Mouse (Mus musculus): ENCODE results near the gene Sorcs3.

The Sorcs3 gene

DNA sequence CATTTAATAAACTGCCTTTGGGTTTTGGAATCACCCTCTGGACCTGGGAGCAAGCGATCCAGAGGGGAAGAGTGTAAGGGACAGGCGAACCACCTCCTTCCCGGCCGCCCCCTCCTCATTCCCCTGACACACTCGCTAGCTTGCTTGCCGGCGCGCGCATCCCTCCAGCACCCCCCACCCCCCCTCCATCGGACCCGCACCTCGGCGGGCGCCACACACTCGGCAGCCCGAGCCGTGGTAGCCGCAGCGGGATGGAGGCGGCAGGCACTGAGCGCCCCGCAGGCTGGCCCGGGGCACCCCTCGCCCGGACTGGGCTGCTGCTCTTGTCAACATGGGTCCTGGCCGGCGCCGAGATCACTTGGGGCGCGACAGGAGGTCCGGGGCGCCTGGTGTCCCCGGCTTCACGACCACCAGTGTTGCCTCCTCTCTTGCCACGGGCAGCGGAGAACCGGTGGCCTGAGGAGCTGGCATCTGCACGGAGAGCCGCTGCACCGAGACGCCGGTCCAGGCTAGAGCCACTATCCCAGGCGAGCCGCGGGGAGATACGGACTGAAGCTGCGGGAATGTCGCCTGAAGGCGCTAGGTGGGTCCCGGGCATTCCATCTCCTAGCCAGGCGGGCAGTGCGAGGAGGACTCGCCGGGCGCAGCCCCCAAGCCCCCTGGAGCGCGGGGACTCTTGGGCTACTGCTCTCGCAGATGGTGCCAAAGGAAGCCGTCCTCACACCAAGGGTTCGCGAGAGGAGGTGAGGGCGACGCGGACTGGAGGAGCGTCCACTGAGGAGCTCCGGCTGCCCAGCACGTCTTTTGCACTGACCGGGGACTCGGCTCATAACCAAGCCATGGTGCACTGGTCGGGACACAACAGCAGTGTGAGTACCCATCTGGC lies at the start of gene Sorcs3:
Sorcs3 (plus strand) TSS at position 97 of the 886 bp plus-strand sequence.
- DNase-seq (ENCODE audit: low read depth, low spot score) = peak; percentile 5

DNA sequence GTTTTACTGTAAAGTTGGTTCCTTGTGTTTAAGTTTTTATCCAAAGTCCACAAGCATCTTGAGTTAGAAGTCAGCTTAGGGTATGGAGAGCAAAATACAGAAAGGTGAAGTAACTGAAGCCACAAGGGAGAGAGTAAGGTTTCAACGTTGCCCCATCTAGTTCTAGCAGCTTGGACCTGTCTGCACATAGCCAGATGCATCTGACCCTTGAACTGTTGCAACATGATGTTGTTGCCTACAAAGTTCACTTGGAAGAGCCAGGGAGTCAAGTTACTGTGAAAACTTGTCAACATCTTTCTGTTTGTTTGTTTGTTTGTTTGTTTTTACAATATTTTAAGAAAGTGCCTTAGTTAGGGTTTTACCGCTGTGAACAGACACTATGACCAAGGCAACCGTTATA lies 40.5 kb upstream of the Sorcs3 start:
- DNase-seq (ENCODE audit: low read depth, low spot score) = no peak

- DNase-seq (ENCODE audit: low read depth, low spot score) = no peak
These were observed 38.7 kb upstream of the Sorcs3 start for GRCm38 (mm10) chr19:48167110-48167509.

- peak; percentile 22 for DNase-seq (ENCODE audit: low read depth, low spot score)
These were observed 37.5 kb upstream of the Sorcs3 start for GRCm38 (mm10) chr19:48168284-48168683.

GRCm38 (mm10) chr19:48174717-48175116 lies 31.1 kb upstream of the Sorcs3 start:
- peak; percentile 13 for DNase-seq (ENCODE audit: low read depth, low spot score)

DNA sequence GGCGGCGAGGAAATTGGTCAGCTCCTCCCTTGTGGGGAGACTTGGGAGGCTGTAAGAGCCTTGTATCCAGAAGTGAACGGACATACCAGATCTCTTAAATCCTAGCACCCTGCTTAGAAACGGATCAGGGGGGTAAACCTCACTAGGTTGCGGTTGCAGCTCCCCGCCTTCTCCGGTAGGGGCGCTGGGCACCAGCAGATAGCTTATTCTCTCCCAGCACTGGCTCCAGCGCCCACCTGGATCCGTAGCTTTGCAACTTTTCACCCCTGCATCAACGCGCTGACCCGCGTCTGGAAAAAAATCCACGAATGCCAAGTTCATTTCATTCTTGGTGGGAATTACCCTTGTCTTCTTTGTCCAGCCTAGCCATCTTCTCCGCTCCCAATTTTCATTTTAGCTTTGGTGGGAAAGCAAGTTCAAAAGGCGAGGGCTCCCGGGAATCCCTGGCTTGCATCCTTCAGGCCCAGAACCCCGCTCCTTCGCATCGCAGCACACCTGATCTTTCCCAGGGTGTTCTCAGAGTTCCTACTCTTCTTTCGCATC lies 1.8 kb upstream of the Sorcs3 start:
- peak; percentile 72 for DNase-seq (ENCODE audit: low read depth, low spot score)

DNA sequence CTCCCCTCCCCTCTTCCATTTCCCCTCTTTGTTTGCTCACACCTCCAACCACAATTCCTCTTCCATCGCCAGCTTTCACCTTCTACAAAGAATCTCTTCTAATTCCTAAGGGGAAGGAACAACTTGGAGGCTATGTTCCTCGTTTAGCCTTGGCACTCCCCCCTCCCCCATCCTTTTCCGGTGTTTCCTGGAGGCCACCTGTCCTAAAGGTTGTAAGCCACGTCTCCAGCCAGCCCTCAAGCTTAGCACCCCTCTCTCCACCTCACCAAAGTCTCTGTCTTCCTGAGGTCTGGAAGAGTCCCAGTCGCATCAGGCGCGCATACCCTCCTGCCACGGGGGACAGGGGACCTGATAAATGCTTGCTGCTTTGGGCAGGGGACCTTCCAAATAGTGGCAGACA lies 1.3 kb upstream of the Sorcs3 start:
- DNase-seq (ENCODE audit: low read depth, low spot score) = no peak

- peak; percentile 21 for DNase-seq (ENCODE audit: low read depth, low spot score)
These were observed 698 bp upstream of the Sorcs3 start for GRCm38 (mm10) chr19:48204892-48205761.

GRCm38 (mm10) chr19:48206861-48207730 lies 1.3 kb downstream of the Sorcs3 start:
- DNase-seq (ENCODE audit: low read depth, low spot score) = no peak

- DNase-seq (ENCODE audit: low read depth, low spot score) = peak; percentile 5
These were observed 2.0 kb downstream of the Sorcs3 start for GRCm38 (mm10) chr19:48207731-48208370.

GRCm38 (mm10) chr19:48215379-48215778 lies 9.6 kb downstream of the Sorcs3 start:
- DNase-seq (ENCODE audit: low read depth, low spot score) = no peak

DNA sequence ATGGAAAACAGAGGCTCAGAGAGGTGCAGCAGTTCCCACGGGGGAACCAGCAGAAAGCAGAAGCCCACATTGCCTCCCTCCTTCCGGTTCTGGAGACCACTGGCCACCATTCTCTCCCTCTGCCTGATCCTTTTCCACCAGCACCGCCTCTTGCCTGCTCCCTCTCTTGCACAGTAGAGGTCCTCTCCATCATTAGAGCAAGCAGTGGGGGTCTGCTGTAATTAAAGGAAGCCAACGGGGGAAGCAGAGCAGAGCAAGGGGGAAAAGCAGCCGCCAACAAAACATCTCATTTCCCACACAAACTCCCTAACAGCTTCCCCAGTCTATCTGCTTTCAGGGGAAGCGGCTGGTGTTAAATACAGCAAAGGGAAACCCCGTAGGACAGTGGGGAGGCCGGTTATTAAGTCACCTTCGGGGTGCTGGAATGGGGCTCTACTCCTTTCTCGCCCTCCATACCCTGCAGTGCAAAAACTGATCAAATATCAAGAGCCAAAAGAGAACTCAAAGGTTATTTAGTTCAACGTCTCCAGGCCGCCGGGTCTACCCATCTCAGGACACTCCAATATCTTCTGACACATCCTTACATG lies 32.1 kb downstream of the Sorcs3 start:
- DNase-seq (ENCODE audit: low read depth, low spot score) = no peak

GRCm38 (mm10) chr19:48238391-48238790 lies 32.6 kb downstream of the Sorcs3 start:
- DNase-seq (ENCODE audit: low read depth, low spot score) = peak; percentile 4

GRCm38 (mm10) chr19:48240960-48241359 lies 35.1 kb downstream of the Sorcs3 start:
- no peak for DNase-seq (ENCODE audit: low read depth, low spot score)

DNA sequence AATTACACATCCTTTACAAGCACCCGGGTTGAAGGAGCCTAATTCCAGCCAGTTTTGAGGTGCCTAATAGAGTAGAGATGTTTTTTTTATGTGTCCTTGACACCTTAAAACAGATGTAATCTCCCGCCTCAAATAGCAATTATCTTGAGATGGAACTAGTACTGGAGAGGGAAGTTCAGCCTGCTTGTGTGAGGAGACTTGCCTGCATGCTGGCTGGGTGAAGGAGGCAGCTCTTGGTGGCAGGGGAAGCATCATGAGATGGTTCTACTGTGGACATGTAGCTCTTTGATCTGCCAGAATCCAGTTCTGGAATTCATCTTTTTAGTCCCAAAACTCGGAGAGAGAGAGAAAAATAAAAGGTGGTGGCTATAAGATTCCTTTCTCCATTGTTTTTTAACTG lies 38.2 kb downstream of the Sorcs3 start:
- no peak for DNase-seq (ENCODE audit: low read depth, low spot score)

- DNase-seq (ENCODE audit: low read depth, low spot score) = peak; percentile 27
These were observed 53.4 kb downstream of the Sorcs3 start for GRCm38 (mm10) chr19:48259223-48259622.

DNA sequence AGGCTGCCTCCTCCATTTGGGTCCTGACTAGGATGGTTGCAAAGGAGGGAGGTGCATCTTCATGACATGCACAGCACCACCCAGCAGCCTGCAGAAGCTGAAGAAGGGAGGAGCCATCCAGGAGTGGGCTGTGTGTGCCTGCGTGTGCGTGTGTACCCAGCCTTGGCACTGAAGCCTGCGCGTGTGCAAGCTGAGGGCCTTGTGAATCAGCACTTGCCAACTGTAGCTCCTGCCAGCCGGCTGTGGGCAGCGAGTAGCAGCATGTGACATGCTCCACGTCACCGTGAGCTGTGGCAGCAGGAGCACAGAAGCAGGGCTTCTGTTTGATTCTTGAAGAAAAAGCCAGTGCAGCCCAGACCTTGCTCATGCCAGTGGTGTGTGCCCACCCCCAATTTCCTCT lies 54.8 kb downstream of the Sorcs3 start:
- no peak for DNase-seq (ENCODE audit: low read depth, low spot score)

- no peak for DNase-seq (ENCODE audit: low read depth, low spot score)
These were observed 57.9 kb downstream of the Sorcs3 start for GRCm38 (mm10) chr19:48263750-48264149.

DNA sequence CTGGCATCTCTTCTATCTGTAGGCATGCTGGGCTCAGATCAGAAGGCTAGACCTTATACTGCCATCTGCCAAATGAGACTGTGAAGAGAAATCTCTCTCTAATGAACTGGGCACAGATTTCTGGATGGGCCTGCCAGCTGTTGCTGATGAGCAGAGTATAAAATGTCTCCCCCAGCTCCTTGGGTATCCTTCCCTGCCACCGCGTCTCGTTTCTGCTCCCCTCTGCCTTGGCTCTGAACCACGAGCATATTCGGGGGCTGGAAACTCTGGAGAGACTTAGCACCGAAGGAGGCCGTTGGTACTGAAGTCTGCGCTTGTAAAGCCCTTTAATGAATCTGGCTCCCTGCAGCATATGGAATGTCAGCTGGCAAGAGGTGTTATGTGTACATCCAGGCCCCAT lies 74.4 kb downstream of the Sorcs3 start:
- no peak for DNase-seq (ENCODE audit: low read depth, low spot score)

GRCm38 (mm10) chr19:48282250-48282649 lies 76.4 kb downstream of the Sorcs3 start:
- DNase-seq (ENCODE audit: low read depth, low spot score) = no peak
